Mouse (Mus musculus) layer of hippocampus, adult 18-20 months (tissue): ENCODE data around the gene Olfr154. TPM values are rescaled to one million over a fixed set of nuclear protein-coding genes. Genes with fewer than 3 reads are reported as not detected.
"Not testable (repeated sequence)": the region's sequence is repeated elsewhere in the genome, so short reads cannot be mapped to it uniquely, and the experiment has no call there.

Experiments used
- DNase-seq, 2 experiments: peaks; one replicate each; pipeline ENCODE4 v3.0.0; 2022; ENCODE audit warnings: low spot score in 2 of 2
- long read RNA-seq: library from polyadenylated mRNA; stranded (forward); transcript quantifications from one replicate; pipeline ENCODE4 v2.0.0, GENCODE M21; 2021
- total RNA-seq, 2 experiments: library from RNA; stranded (reverse); gene quantifications; 2 replicates each; pipeline ENCODE4 v1.2.3; 2021

Gene Olfr154
- not detected for total RNA-seq
- long read RNA-seq: 0 reads

DNA sequence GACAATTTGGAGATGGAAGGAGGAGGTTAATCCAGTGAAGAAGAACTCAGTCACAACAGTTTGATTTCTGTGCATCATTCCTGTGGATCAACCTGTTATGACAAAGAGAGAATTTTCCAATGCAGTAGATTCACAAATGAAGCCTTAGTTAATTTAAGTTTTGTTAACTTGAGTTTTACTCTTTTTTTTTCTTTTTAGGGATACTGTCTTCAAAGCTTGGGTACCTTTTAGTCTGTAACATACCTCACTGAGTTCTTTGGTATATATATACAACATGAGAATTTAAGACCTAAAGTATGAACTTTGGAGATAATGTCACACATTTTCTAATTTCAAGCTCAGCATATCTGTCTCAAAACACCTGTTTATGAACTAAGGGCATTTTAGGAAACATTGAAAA is at the start of gene Olfr154:
Gene Olfr154, minus strand, starts transcription at position 101 of the 400 bp plus-strand sequence.
- DNase-seq: not testable (repeated sequence)

DNA sequence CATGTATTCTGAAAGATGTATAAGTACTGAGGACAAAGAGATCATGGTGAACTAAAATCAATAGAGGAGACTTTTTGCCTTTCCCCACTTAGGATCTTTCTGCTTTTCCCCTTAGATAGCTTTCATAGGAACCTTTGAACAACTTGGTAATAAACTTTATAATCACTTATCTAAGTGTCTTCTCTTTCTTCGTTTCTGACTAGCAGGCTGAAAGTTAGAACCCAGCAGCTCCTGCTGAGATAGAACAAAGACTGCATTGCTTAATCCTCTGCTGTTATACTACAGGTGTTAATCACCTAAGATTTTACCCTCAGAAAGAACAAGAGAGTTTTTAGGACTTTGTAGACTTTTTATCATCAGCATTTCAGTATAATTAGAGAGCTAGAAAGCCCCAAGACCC is 46.9 kb upstream of the Olfr154 start:
- DNase-seq: no peak

DNA sequence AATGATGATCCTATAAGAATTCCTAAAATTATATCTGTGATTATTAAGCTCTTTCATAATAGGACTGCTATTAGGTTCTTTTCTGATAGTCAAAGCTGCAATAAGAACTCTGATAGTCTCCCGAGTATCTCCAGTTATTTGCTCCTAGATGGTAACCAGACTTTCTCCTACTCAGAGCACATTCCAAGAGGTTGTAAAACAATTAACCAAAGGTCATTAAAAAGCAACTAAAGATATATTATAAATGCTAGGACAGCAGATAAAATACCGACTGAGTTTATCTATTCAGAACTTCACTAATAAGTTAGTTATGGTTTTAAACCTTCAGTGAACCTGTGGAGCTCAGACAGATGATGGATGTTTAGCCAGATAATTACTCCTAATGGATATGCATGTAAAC is 46.4 kb upstream of the Olfr154 start:
- DNase-seq: not testable (repeated sequence)

DNA sequence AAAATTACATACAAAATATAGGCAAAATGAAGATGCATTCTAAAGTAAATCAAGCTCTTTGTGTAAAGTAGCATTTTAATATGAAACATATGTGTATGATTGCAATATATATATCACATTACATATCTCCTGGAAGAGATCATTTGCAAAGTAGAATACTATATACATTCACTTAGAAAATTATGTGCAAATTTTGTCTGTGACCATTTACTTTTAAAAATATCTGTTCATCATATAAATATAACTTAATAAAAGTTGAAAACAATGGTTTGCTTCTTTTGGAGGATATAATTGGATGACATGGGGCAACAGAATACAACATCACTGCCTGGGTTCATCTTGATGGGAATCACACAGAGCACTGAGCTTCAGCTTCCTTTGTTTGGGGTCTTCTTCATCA is 24.9 kb upstream of the Olfr154 start, which contains the start of gene Olfr1008:
Gene Olfr1008, plus strand, starts transcription at position 301 of the 400 bp plus-strand sequence.
- DNase-seq: no peak

DNA sequence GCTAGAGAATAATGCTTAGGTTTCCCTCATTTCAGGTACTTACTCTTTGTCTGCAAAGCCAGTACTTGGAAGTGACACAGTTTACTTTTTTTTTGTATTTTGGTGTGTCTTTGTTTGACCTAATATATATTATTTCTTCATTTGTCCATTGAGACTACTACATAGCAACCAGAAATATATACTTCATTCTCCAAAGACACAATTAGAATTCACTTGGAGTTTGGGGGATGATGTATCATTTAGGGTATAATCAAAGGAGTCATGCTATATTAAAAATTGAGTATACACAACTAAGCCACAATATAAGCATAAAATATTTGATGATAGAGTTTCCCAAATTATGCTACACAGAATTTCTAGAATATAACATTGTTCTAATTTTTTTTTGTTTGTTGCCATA is 14.4 kb upstream of the Olfr154 start, which contains the start of gene Olfr1006:
Gene Olfr1006, minus strand, starts transcription at position 101 of the 400 bp plus-strand sequence.
- no peak for DNase-seq

DNA sequence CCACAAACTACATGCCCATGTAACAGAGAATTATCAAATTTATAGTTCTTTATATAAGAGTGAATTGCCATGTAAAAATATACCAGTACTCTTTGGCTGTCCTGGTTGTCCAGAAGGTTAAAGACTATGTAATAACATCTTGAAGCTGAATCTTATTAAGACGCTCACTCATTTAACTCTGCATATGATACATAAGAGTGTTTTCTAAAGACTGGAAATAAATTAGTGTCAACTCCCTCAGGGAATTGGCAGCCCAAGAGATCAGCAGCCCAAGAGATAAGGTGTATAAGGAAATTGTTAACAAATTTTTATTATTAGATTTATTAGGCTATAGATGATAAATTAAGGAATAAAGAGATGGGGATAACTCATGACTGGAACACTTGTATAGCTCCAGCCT is 13.7 kb downstream of the Olfr154 start, which contains the start of gene Olfr1002:
Gene Olfr1002, minus strand, starts transcription at position 101 of the 400 bp plus-strand sequence.
- no peak for DNase-seq

Other genes with a start within 250 kb of the Olfr154 start
- gene Olfr993, start 249.6 kb downstream of the Olfr154 start, total RNA-seq: not detected
- not detected for gene Olfr994, start 228.0 kb downstream of the Olfr154 start, total RNA-seq
- not detected for gene Olfr995, start 220.8 kb downstream of the Olfr154 start, total RNA-seq
- under 1 TPM in 1 of 2 experiments, not detected in 1; 0.23 TPM for gene 4833423E24Rik, start 145.4 kb downstream of the Olfr154 start, total RNA-seq
- not detected for gene Olfr996, start 85.2 kb downstream of the Olfr154 start, total RNA-seq
- gene Olfr998, start 75.5 kb downstream of the Olfr154 start, total RNA-seq: not detected
- not detected for gene Olfr1000, start 52.6 kb downstream of the Olfr154 start, total RNA-seq
- not detected for gene Olfr1002, start 13.8 kb downstream of the Olfr154 start, total RNA-seq
- not detected for gene Olfr1006, start 14.3 kb upstream of the Olfr154 start, total RNA-seq
- gene Olfr1008, start 25.0 kb upstream of the Olfr154 start, total RNA-seq: not detected
- gene Olfr1009, start 51.0 kb upstream of the Olfr154 start, total RNA-seq: not detected
- not detected for gene Olfr1012, start 98.3 kb upstream of the Olfr154 start, total RNA-seq
- gene Olfr1013, start 102.6 kb upstream of the Olfr154 start, total RNA-seq: not detected
- not detected for gene Olfr1014, start 108.3 kb upstream of the Olfr154 start, total RNA-seq
- gene Olfr1015, start 117.6 kb upstream of the Olfr154 start, total RNA-seq: not detected
- gene Olfr1016, start 138.1 kb upstream of the Olfr154 start, total RNA-seq: not detected
- gene Olfr1018, start 154.0 kb upstream of the Olfr154 start, total RNA-seq: not detected
- not detected for gene Olfr1019, start 181.0 kb upstream of the Olfr154 start, total RNA-seq
- not detected for gene Olfr1020, start 182.6 kb upstream of the Olfr154 start, total RNA-seq
- not detected for gene Olfr1022, start 204.1 kb upstream of the Olfr154 start, total RNA-seq
- not detected for gene Olfr1023, start 221.2 kb upstream of the Olfr154 start, total RNA-seq
- not detected for gene Olfr1024, start 240.6 kb upstream of the Olfr154 start, total RNA-seq